Mouse (Mus musculus): ENCODE measurements around the gene Chst7. TPM values are rescaled to one million over a fixed set of nuclear protein-coding genes. Genes with fewer than 3 reads are reported as not detected.

Chst7 gene
- 1.1 and 1.2 TPM in 2 replicates for polyA plus RNA-seq (2015; fragmentation: Nextera tagmentation; extraction: Ambion mirVana)

DNA sequence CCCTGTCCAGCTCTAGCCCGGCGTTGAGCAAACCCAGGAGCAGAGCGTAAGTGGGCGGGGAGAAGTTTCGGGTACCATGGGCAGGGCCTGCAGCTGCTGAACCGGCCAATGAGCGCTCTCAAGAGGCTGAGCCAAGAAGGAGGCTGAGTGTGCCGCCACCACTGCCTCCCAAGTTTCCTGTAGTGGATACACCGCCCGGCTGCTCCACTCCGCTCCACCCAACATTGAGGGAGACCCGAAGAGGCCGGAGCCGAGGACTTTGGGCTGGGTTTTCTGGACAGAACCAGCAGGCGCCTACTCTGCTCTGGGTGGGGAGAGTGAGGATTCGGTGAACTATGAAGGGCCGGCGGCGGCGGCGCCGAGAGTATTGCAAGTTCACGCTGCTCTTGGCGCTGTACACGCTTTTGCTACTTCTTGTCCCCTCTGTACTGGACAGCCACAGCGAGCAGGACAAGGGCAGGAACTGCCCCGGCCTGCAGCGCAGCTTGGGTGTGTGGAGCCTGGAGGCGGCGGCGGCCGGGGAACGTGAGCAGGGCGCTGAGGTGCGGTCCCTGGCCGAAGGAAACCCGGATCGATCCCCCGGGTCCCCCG, at the start of gene Chst7:
Chst7 (plus strand) TSS at position 180 of the 591 bp plus-strand sequence.
- Histone ChIP-seq H3K9me3 (ENCODE audit: low read length) (no peaks in the 10 kb centered on the region), H3K27ac (ENCODE audit: low read depth) (no peak within 1 kb of the TSS)
- 27% methylated on average over 40 of the region's 40 CpGs for WGBS (ENCODE audit: insufficient replicate concordance)

DNA sequence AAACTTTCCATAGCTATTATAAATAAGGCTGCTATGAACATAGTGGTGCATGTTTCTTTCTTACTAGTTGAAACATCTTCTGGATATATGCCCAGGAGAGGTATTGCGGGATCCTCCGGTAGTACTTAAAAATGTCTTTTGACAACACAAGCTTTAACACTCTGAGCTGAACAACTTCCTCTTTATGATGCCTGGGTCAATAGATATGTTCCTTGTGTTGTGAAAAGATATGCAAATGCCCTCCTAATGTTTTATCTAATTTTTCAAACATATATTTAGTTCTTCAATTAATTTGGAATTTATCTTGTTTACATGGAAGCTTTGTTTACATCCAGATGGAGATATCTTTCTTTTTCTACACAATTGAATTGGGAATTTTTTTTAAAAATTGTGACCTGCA, 47.1 kb upstream of the Chst7 start:
- no peak for TF ChIP-seq EP300 (IDR thresholded peaks at IDR 0.05; ENCODE audit: low read depth)
- TF ChIP-seq CTCF (IDR thresholded peaks at IDR 0.05; ENCODE audit: low read depth): no peak
- no peaks in the 10 kb centered on the region for H3K27me3 ChIP-seq (ENCODE audit: insufficient read depth, low read length)
- ATAC-seq: no peak
- H3K4me1 ChIP-seq (ENCODE audit: insufficient read depth): no peaks in the 10 kb centered on the region
- no peak overlapping the region for H3K9ac ChIP-seq (replicated peaks)
- H3K4me3 ChIP-seq (ENCODE audit: low read depth, low read length): no peak overlapping the region
- no peak overlapping the region for H3K4me2 ChIP-seq (ENCODE audit: low read depth, low read length)
- H3K27ac ChIP-seq (ENCODE audit: low read depth): no peak overlapping the region
- no peak for DNase-seq
- H3K9me3 ChIP-seq (ENCODE audit: low read length): no peaks in the 10 kb centered on the region
- 52% methylated on average over 2 of the region's 2 CpGs for WGBS (ENCODE audit: insufficient replicate concordance)
- no peaks in the 10 kb centered on the region for H3K36me3 ChIP-seq (replicated peaks; ENCODE audit: insufficient read depth, low read length)

More for the DNA sequence above, at the start of gene Chst7:
- Histone ChIP-seq H3K36me3 (replicated peaks; ENCODE audit: insufficient read depth, low read length) (no peaks in the 10 kb centered on the region), H3K27me3 (ENCODE audit: insufficient read depth, low read length) (peaks cover 21% of the 10 kb centered on the region), H3K9ac (replicated peaks) (no peak within 1 kb of the TSS), H3K4me3 (ENCODE audit: low read depth, low read length) (peak within 1 kb of the TSS; percentile 37), H3K4me1 (ENCODE audit: insufficient read depth) (no peaks in the 10 kb centered on the region), H3K4me2 (ENCODE audit: low read depth, low read length) (peak within 1 kb of the TSS; percentile 61)
- DNase-seq (peak; percentile 25), ATAC-seq (peak; percentile 45)
- TF ChIP-seq EP300 (IDR thresholded peaks at IDR 0.05; ENCODE audit: low read depth) (no peak), CTCF (IDR thresholded peaks at IDR 0.05; ENCODE audit: low read depth) (no peak)

DNA sequence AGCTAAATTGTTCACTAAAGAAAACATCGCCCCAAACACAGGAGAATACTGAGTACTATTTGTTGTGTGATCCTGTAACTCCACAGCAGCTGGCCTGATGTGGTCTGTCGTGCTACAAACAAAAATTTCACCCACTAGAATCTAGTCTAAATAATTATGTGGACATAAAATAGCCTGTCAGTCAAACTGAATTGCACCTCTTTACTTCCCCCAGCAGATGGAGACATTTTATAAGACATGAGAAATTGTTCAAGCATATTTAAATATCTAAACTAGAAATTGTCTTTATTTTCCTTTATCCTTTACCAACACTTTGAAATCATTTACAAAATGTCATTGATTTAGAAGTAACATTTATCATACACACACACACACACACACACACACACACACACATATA, 38.4 kb upstream of the Chst7 start:
- H3K36me3 ChIP-seq (replicated peaks; ENCODE audit: insufficient read depth, low read length): no peaks in the 10 kb centered on the region
- ATAC-seq (no peak), DNase-seq (no peak)

DNA sequence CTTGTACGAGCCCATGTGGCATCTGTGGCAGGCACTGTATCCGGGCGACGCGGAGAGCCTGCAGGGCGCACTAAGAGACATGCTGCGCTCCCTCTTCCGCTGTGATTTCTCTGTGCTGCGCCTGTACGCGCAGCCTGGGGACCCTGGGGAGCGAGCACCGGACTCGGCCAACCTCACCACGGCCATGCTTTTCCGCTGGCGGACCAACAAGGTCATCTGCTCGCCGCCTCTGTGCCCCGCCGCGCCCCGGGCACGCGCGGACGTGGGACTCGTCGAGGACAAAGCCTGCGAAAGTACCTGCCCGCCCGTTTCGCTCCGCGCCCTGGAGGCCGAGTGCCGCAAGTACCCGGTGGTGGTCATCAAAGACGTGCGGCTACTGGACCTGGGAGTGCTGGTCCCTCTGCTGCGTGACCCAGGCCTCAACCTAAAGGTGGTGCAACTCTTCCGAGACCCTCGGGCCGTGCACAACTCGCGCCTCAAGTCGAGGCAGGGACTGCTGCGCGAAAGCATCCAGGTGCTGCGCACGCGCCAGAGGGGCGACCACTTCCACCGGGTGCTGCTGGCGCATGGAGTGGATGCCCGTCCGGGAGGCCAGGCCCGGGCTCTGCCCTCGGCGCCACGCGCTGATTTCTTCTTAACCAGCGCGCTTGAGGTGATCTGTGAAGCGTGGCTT, 872 bp downstream of the Chst7 start:
- H3K4me2 ChIP-seq (ENCODE audit: low read depth, low read length): peak overlapping the region; percentile 61
- H3K9ac ChIP-seq (replicated peaks): no peak overlapping the region
- TF ChIP-seq CTCF (IDR thresholded peaks at IDR 0.05; ENCODE audit: low read depth): no peak
- TF ChIP-seq EP300 (IDR thresholded peaks at IDR 0.05; ENCODE audit: low read depth): no peak
- no peaks in the 10 kb centered on the region for H3K9me3 ChIP-seq (ENCODE audit: low read length)
- ATAC-seq: no peak
- H3K27me3 ChIP-seq (ENCODE audit: insufficient read depth, low read length): peaks cover 21% of the 10 kb centered on the region
- H3K36me3 ChIP-seq (replicated peaks; ENCODE audit: insufficient read depth, low read length): no peaks in the 10 kb centered on the region
- no peaks in the 10 kb centered on the region for H3K4me1 ChIP-seq (ENCODE audit: insufficient read depth)
- 24% methylated on average over 61 of the region's 65 CpGs for WGBS (ENCODE audit: insufficient replicate concordance)
- H3K4me3 ChIP-seq (ENCODE audit: low read depth, low read length): peak overlapping the region; percentile 37
- no peak overlapping the region for H3K27ac ChIP-seq (ENCODE audit: low read depth)
- peak; percentile 13 for DNase-seq

More for the DNA sequence above, 38.4 kb upstream of the Chst7 start:
- H3K9me3 ChIP-seq (ENCODE audit: low read length): no peaks in the 10 kb centered on the region
- H3K4me3 ChIP-seq (ENCODE audit: low read depth, low read length): no peak overlapping the region
- H3K27me3 ChIP-seq (ENCODE audit: insufficient read depth, low read length): no peaks in the 10 kb centered on the region
- WGBS (ENCODE audit: insufficient replicate concordance): 38% methylated on average over 2 of the region's 2 CpGs
- H3K27ac ChIP-seq (ENCODE audit: low read depth): no peak overlapping the region
- TF ChIP-seq CTCF (IDR thresholded peaks at IDR 0.05; ENCODE audit: low read depth) (peak; percentile 41), EP300 (IDR thresholded peaks at IDR 0.05; ENCODE audit: low read depth) (no peak)
- H3K9ac ChIP-seq (replicated peaks): no peak overlapping the region
- no peak overlapping the region for H3K4me2 ChIP-seq (ENCODE audit: low read depth, low read length)
- no peaks in the 10 kb centered on the region for H3K4me1 ChIP-seq (ENCODE audit: insufficient read depth)

DNA sequence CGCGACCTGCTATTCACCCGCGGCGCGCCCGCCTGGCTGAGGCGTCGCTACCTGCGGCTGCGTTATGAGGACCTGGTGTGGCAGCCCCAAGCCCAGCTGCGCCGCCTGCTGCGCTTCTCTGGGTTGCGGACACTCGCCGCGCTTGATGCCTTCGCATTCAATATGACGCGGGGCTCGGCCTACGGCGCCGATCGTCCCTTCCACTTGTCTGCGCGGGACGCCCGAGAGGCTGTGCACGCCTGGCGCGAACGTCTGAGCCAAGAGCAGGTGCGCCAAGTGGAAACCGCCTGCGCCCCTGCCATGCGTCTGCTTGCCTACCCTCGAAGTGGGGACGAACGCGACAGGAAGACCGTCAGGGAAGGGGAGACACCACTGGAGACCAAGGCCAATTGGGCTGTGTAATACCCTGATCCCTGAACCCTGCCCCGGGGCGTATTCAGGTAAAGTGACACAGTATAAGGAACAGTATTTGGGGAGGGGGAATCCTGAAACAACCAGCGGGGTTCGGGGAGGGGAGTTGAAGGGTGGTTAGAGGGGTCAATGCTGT, 1.5 kb downstream of the Chst7 start:
- TF ChIP-seq EP300 (IDR thresholded peaks at IDR 0.05; ENCODE audit: low read depth) (no peak), CTCF (IDR thresholded peaks at IDR 0.05; ENCODE audit: low read depth) (no peak)

DNA sequence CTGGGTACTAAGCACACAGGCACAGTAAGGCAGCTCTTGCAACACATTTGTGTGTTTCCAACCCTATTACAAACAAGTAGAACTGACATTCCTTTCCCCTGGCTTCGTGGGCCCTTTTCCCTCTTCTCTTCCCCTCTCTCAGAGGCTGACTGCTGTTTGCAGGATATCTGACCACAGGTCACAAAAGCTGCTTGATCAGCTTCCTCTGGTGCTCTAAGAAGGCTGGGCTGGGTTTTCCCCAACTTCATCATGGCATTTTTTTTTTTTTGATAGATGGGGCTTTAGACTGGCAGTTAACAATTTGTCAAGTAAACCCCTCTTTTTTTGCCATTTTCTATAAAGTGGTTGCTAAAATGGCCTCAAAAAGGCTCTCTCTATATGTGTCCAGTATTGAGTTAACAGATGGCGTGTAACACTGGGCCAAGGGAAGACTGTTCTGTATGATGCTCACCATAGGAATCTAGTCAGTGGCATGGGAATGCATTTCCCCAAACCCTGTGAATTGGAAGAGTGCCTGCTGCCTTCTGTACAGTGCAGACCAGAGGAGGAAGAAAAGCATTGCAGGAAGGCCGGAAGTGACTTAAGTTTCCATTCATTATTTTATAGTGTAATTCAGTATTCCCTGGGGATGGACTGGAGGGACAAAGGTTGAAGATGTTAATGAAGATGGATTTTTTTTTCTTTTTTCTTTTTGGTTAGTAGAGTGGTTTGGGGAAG, 2.6 kb downstream of the Chst7 start:
- Histone ChIP-seq H3K9me3 (ENCODE audit: low read length) (no peaks in the 10 kb centered on the region), H3K4me2 (ENCODE audit: low read depth, low read length) (no peak overlapping the region), H3K27me3 (ENCODE audit: insufficient read depth, low read length) (peaks cover 21% of the 10 kb centered on the region), H3K27ac (ENCODE audit: low read depth) (no peak overlapping the region), H3K9ac (replicated peaks) (no peak overlapping the region), H3K4me3 (ENCODE audit: low read depth, low read length) (no peak overlapping the region), H3K36me3 (replicated peaks; ENCODE audit: insufficient read depth, low read length) (no peaks in the 10 kb centered on the region), H3K4me1 (ENCODE audit: insufficient read depth) (no peaks in the 10 kb centered on the region)
- WGBS (ENCODE audit: insufficient replicate concordance): 59% methylated on average over 3 of the region's 3 CpGs
- ATAC-seq: no peak
- TF ChIP-seq EP300 (IDR thresholded peaks at IDR 0.05; ENCODE audit: low read depth) (no peak), CTCF (IDR thresholded peaks at IDR 0.05; ENCODE audit: low read depth) (no peak)
- no peak for DNase-seq

More for the DNA sequence above, 1.5 kb downstream of the Chst7 start:
- Histone ChIP-seq H3K4me1 (ENCODE audit: insufficient read depth) (no peaks in the 10 kb centered on the region), H3K4me3 (ENCODE audit: low read depth, low read length) (peak overlapping the region; percentile 37), H3K36me3 (replicated peaks; ENCODE audit: insufficient read depth, low read length) (no peaks in the 10 kb centered on the region), H3K4me2 (ENCODE audit: low read depth, low read length) (peak overlapping the region; percentile 61), H3K27ac (ENCODE audit: low read depth) (no peak overlapping the region), H3K9me3 (ENCODE audit: low read length) (no peaks in the 10 kb centered on the region), H3K27me3 (ENCODE audit: insufficient read depth, low read length) (peaks cover 21% of the 10 kb centered on the region), H3K9ac (replicated peaks) (no peak overlapping the region)
- no peak for DNase-seq
- WGBS (ENCODE audit: insufficient replicate concordance): 26% methylated on average over 42 of the region's 47 CpGs
- ATAC-seq: no peak
